Mouse (Mus musculus): ENCODE measurements around the gene Fgd2.

- TF ChIP-seq POLR2A (IDR thresholded peaks at IDR 0.05; ENCODE audit: control insufficient read depth, extremely low read depth, insufficient read depth, low read length, poor library complexity), result no peak
- no peak for TF ChIP-seq CTCF (IDR thresholded peaks at IDR 0.05; ENCODE audit: borderline replicate concordance, control insufficient read depth, extremely low read depth, insufficient read depth, low read length, poor library complexity)
Observed at GRCm38 (mm10) chr17:29313300-29313699, 47.4 kb upstream of the Fgd2 start.

All from thymus, adult 2 months (tissue).